Mouse (Mus musculus): Measurements from ENCODE around the gene Wdr19. TPM values are rescaled to one million over a fixed set of nuclear protein-coding genes. Genes with fewer than 3 reads are reported as not detected.

Wdr19 gene
- polyA plus RNA-seq, 2 experiments, result 0.46 to 0.68 TPM

DNA sequence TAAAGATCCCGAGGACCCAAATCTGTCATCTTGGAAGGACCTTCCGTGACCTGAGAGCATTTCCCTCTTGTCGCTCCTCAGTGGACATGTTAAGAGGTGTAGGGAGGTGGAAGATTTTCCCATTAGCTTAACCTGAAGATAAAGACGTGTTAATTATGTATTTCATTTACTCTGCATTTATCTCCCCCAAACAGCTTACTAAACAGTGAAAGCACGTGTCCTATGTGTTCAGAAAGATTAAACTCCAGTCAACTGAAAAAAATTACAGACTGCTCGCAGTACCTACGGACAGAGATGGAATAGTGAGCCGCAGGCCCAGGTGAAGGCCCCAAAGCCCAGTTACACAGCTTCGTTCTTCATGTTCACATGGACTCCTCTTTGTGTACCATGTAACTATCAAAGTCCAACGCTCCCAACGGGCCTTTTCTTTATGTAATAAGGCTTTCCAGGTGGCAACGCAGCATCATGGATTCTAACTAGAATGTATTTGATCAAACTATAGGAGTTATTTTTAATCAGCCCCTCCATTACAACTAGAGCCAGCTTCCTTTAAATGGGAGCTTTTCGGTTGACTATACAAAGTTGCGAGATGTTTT lies 58.5 kb downstream of the Wdr19 start:
- no peaks in the 10 kb centered on the region for H3K4me1 ChIP-seq (replicated peaks; ENCODE audit: control insufficient read depth in 2 of 2, insufficient read depth in 2 of 2, low read length in 1 of 2)
- WGBS (ENCODE audit: insufficient replicate concordance), result 66% methylated on average over 14 of the region's 14 CpGs
- H3K4me3 ChIP-seq (ENCODE audit: insufficient read depth in 1 of 2, low read depth in 2 of 2, low read length in 2 of 2), result no peak overlapping the region
- peak; percentile 59; the same call in 1 of the 2 replicates for ATAC-seq (ENCODE audit: insufficient read depth)
- H3K9ac ChIP-seq (replicated peaks), result no peak overlapping the region
- H3K36me3 ChIP-seq (replicated peaks; ENCODE audit: control insufficient read depth, insufficient read depth, low read depth), result peaks cover 22% of the 10 kb centered on the region
- DNase-seq (ENCODE audit: low read depth in 3 of 3, low spot score in 3 of 3), result no peak
- no peak overlapping the region for H3K27ac ChIP-seq
- H3K27me3 ChIP-seq (ENCODE audit: control insufficient read depth, insufficient read depth, low read length), result no peaks in the 10 kb centered on the region
- no peak overlapping the region for H3K4me2 ChIP-seq (ENCODE audit: low read depth)
- TF ChIP-seq EP300 (IDR thresholded peaks at IDR 0.05; ENCODE audit: low read depth), result peak; percentile 74
- no peak for TF ChIP-seq CTCF (IDR thresholded peaks at IDR 0.05; ENCODE audit: low read depth)
- H3K9me3 ChIP-seq (ENCODE audit: control insufficient read depth, low read length), result no peaks in the 10 kb centered on the region

GRCm38 (mm10) chr5:65273966-65274365 lies 74.5 kb downstream of the Wdr19 start:
- peaks cover 53% of the 10 kb centered on the region for H3K36me3 ChIP-seq (replicated peaks; ENCODE audit: control insufficient read depth, insufficient read depth, low read depth)
- no peak overlapping the region for H3K27ac ChIP-seq
- H3K9me3 ChIP-seq (ENCODE audit: control insufficient read depth, low read length), result no peaks in the 10 kb centered on the region
- no peak overlapping the region for H3K9ac ChIP-seq (replicated peaks)
- H3K4me1 ChIP-seq (replicated peaks; ENCODE audit: control insufficient read depth in 2 of 2, insufficient read depth in 2 of 2, low read length in 1 of 2), result no peaks in the 10 kb centered on the region
- DNase-seq (ENCODE audit: low read depth in 3 of 3, low spot score in 3 of 3), result no peak
- no peak overlapping the region for H3K4me2 ChIP-seq (ENCODE audit: low read depth)
- no peak for ATAC-seq (ENCODE audit: insufficient read depth)
- WGBS (ENCODE audit: insufficient replicate concordance), result 74% methylated on average over 3 of the region's 3 CpGs
- TF ChIP-seq CTCF (IDR thresholded peaks at IDR 0.05; ENCODE audit: low read depth) (no peak), EP300 (IDR thresholded peaks at IDR 0.05; ENCODE audit: low read depth) (no peak)
- no peak overlapping the region for H3K4me3 ChIP-seq (ENCODE audit: insufficient read depth in 1 of 2, low read depth in 2 of 2, low read length in 2 of 2)
- H3K27me3 ChIP-seq (ENCODE audit: control insufficient read depth, insufficient read depth, low read length), result no peaks in the 10 kb centered on the region

GRCm38 (mm10) chr5:65279133-65279651 lies 79.7 kb downstream of the Wdr19 start:
- Histone ChIP-seq H3K36me3 (replicated peaks; ENCODE audit: control insufficient read depth, insufficient read depth, low read depth) (peaks cover 43% of the 10 kb centered on the region), H3K4me2 (ENCODE audit: low read depth) (no peak overlapping the region), H3K4me1 (replicated peaks; ENCODE audit: control insufficient read depth in 2 of 2, insufficient read depth in 2 of 2, low read length in 1 of 2) (no peaks in the 10 kb centered on the region), H3K27ac (no peak overlapping the region), H3K9me3 (ENCODE audit: control insufficient read depth, low read length) (no peaks in the 10 kb centered on the region), H3K9ac (replicated peaks) (no peak overlapping the region), H3K27me3 (ENCODE audit: control insufficient read depth, insufficient read depth, low read length) (no peaks in the 10 kb centered on the region), H3K4me3 (ENCODE audit: insufficient read depth in 1 of 2, low read depth in 2 of 2, low read length in 2 of 2) (no peak overlapping the region)
- DNase-seq (ENCODE audit: low read depth in 3 of 3, low spot score in 3 of 3) (no peak), ATAC-seq (ENCODE audit: insufficient read depth) (no peak)
- 86% methylated on average over 6 of the region's 6 CpGs for WGBS (ENCODE audit: insufficient replicate concordance)
- TF ChIP-seq EP300 (IDR thresholded peaks at IDR 0.05; ENCODE audit: low read depth) (no peak), CTCF (IDR thresholded peaks at IDR 0.05; ENCODE audit: low read depth) (no peak)

GRCm38 (mm10) chr5:65281216-65281615 lies 81.7 kb downstream of the Wdr19 start:
- ATAC-seq (ENCODE audit: insufficient read depth), result no peak
- Histone ChIP-seq H3K27me3 (ENCODE audit: control insufficient read depth, insufficient read depth, low read length) (no peaks in the 10 kb centered on the region), H3K4me2 (ENCODE audit: low read depth) (no peak overlapping the region), H3K9ac (replicated peaks) (no peak overlapping the region), H3K36me3 (replicated peaks; ENCODE audit: control insufficient read depth, insufficient read depth, low read depth) (peaks cover 47% of the 10 kb centered on the region), H3K4me3 (ENCODE audit: insufficient read depth in 1 of 2, low read depth in 2 of 2, low read length in 2 of 2) (no peak overlapping the region), H3K4me1 (replicated peaks; ENCODE audit: control insufficient read depth in 2 of 2, insufficient read depth in 2 of 2, low read length in 1 of 2) (no peaks in the 10 kb centered on the region), H3K27ac (no peak overlapping the region), H3K9me3 (ENCODE audit: control insufficient read depth, low read length) (no peaks in the 10 kb centered on the region)
- TF ChIP-seq EP300 (IDR thresholded peaks at IDR 0.05; ENCODE audit: low read depth), result no peak
- TF ChIP-seq CTCF (IDR thresholded peaks at IDR 0.05; ENCODE audit: low read depth), result no peak
- WGBS (ENCODE audit: insufficient replicate concordance), result 85% methylated on average over 3 of the region's 3 CpGs
- no peak for DNase-seq (ENCODE audit: low read depth in 3 of 3, low spot score in 3 of 3)

DNA sequence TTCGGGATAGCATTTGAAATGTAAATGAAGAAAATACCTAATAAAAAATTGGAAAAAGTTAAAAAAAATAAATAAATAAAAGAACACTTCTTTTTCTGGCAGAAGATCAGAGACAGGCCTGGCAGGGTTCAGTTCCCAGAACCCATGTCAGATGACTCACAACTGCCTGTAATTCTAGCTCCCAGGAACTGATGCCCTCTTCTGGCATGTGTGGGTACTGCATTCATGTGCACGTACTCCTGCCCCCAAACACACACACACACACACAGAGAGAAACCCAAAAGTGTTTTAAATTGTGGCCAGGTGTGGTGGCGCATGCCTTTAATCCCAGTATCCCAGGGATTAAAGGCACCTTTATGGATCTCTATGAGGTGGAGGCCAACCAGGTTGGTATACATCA lies 84.7 kb downstream of the Wdr19 start:
- H3K36me3 ChIP-seq (replicated peaks; ENCODE audit: control insufficient read depth, insufficient read depth, low read depth), result peaks cover 45% of the 10 kb centered on the region
- no peaks in the 10 kb centered on the region for H3K9me3 ChIP-seq (ENCODE audit: control insufficient read depth, low read length)
- ATAC-seq (ENCODE audit: insufficient read depth) (no peak), DNase-seq (ENCODE audit: low read depth in 3 of 3, low spot score in 3 of 3) (no peak)
- H3K4me3 ChIP-seq (ENCODE audit: insufficient read depth in 1 of 2, low read depth in 2 of 2, low read length in 2 of 2), result no peak overlapping the region
- no peak overlapping the region for H3K9ac ChIP-seq (replicated peaks)
- WGBS (ENCODE audit: insufficient replicate concordance), result 89% methylated on average over 3 of the region's 3 CpGs
- no peak overlapping the region for H3K27ac ChIP-seq
- peaks cover 2 to 11% of the 10 kb centered on the region in 2 experiments; a peak in 3 of 4 replicates for H3K4me1 ChIP-seq (replicated peaks; ENCODE audit: control insufficient read depth in 2 of 2, insufficient read depth in 2 of 2, low read length in 1 of 2)
- H3K27me3 ChIP-seq (ENCODE audit: control insufficient read depth, insufficient read depth, low read length), result no peaks in the 10 kb centered on the region
- no peak overlapping the region for H3K4me2 ChIP-seq (ENCODE audit: low read depth)
- TF ChIP-seq EP300 (IDR thresholded peaks at IDR 0.05; ENCODE audit: low read depth) (no peak), CTCF (IDR thresholded peaks at IDR 0.05; ENCODE audit: low read depth) (peak; percentile 77)
